Mouse (Mus musculus) G1E (cell line): ENCODE measurements around the gene Mtnr1a.

ENCODE experiments used
- CTCF ChIP-seq: IDR thresholded peaks from 2 replicates; pipeline ENCODE4 v1.5.1; 2012; ENCODE audit warnings: low read depth, low read length, inconsistent platforms, mixed read lengths
- GATA1 ChIP-seq: IDR thresholded peaks from 2 replicates; pipeline ENCODE4 v1.6.1; 2012; ENCODE audit warnings: borderline replicate concordance, low read length, inconsistent platforms, mixed read lengths
- GATA2 ChIP-seq: IDR thresholded peaks from 2 replicates; pipeline ENCODE4 v1.6.1; 2012; ENCODE audit warnings: low read depth, low read length, inconsistent platforms, borderline replicate concordance
- TAL1 ChIP-seq: conservative IDR thresholded peaks from 2 replicates; pipeline ENCODE4 v1.6.1; 2012; ENCODE audit warnings: low read depth, low read length, inconsistent platforms, mixed read lengths

DNA sequence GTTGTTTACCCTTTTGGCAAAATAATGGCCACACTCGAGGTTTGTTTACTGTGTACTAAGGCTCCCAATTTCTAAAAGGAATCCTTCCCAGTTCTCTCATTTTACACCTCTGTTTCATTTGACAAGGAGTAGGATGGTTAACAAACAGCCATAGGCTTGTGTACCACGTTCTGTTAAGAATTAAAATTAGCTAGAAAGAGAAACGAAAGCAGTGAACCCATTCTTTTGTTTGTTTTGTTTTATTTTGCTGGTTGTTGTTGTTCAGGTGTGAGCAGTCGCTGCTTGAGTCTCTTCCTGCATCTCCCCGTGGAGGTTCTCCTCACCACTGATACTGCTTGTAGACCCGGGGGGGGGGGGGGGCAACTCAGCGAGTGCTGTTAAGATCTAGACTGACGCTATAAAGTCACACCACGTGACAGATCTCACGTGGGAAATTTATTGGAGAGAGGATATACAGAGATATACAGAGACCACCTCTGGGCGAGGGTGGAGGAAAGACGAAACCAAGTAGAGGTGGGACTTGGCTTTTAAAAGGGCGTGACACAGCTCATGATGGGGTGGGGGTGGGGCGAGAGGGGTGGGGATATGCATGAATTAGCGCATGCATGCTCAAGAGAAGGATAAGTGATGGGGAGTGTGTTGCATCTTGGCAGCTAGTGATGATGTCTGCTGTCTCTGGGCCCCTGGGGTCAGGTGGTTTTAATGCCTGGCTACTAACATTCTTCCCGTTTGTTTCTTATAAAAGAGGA, 41.3 kb downstream of the Mtnr1a start:
- TF ChIP-seq CTCF = no peak
- TF ChIP-seq GATA2 = no peak
- TF ChIP-seq GATA1 = no peak
- TF ChIP-seq TAL1 = no peak
